Mouse (Mus musculus) left cerebral cortex, postnatal 4 days (tissue): ENCODE results near the gene Ckap2l. TPM values are rescaled to one million over a fixed set of nuclear protein-coding genes. Genes with fewer than 3 reads are reported as not detected.

ENCODE experiments used
- total RNA-seq, 2 experiments: library from RNA; stranded (reverse); gene quantifications; 2 replicates each; pipeline ENCODE4 v1.2.3; 2021

Ckap2l gene
- total RNA-seq, 2 experiments from 2014 or later = 5.9 to 7.0 TPM

Other genes with a start within 250 kb of the Ckap2l start
- under 1 TPM; 0.18 to 0.36 TPM for gene Vinac1, start 249.0 kb downstream of the Ckap2l start, total RNA-seq
- gene Ttl, start 231.3 kb downstream of the Ckap2l start, total RNA-seq = 10 to 100 TPM; 90.0 to 95.0 TPM
- gene Polr1b, start 196.2 kb downstream of the Ckap2l start, total RNA-seq = 10 to 100 TPM; 31.2 to 35.0 TPM
- gene Chchd5, start 167.5 kb downstream of the Ckap2l start, total RNA-seq = 10 to 100 TPM; 10.2 to 12.0 TPM
- 100 to 1,000 TPM; 109 to 111 TPM for gene Slc20a1, start 98.4 kb downstream of the Ckap2l start, total RNA-seq
- gene Il1a, start 12.8 kb upstream of the Ckap2l start, total RNA-seq = under 1 TPM in 1 of 2 experiments, not detected in 1; 0.28 TPM
- under 1 TPM in 1 of 2 experiments, not detected in 1; 0.60 TPM for gene Il1b, start 73.9 kb upstream of the Ckap2l start, total RNA-seq
- gene F830045P16Rik, start 239.4 kb upstream of the Ckap2l start, total RNA-seq = under 1 TPM in 1 of 2 experiments, not detected in 1; 0.18 TPM